Mouse (Mus musculus): ENCODE measurements around the gene Ddr1.

The Ddr1 gene

GRCm38 (mm10) chr17:35689936-35690645 is 14.3 kb downstream of the Ddr1 start:
- no peak for DNase-seq

- DNase-seq: no peak
Measured at GRCm38 (mm10) chr17:35688347-35689175, 15.9 kb downstream of the Ddr1 start.

- DNase-seq: no peak
Measured at GRCm38 (mm10) chr17:35685061-35685460, 19.4 kb downstream of the Ddr1 start.

- no peak for DNase-seq
Measured at GRCm38 (mm10) chr17:35681986-35682385, 22.4 kb downstream of the Ddr1 start.

GRCm38 (mm10) chr17:35680591-35680990 is 23.8 kb downstream of the Ddr1 start:
- no peak for DNase-seq

GRCm38 (mm10) chr17:35673416-35674035 is 30.9 kb downstream of the Ddr1 start, which contains the start of gene Gtf2h4:
Gene Gtf2h4 (minus strand): TSS chr17:35673739.
- peak; percentile 82 to 91 for DNase-seq

GRCm38 (mm10) chr17:35672527-35672926 is 31.9 kb downstream of the Ddr1 start:
- no peak for DNase-seq

GRCm38 (mm10) chr17:35671846-35672245 is 32.6 kb downstream of the Ddr1 start:
- no peak for DNase-seq

GRCm38 (mm10) chr17:35669731-35670130 is 34.7 kb downstream of the Ddr1 start:
- no peak for DNase-seq

- DNase-seq: peak; percentile 98 to 99
Measured at GRCm38 (mm10) chr17:35667334-35668065, 36.9 kb downstream of the Ddr1 start, which contains the start of gene Vars2. Gene Vars2 (minus strand): TSS chr17:35667592.

GRCm38 (mm10) chr17:35666851-35667256 is 37.6 kb downstream of the Ddr1 start:
- DNase-seq: no peak

GRCm38 (mm10) chr17:35665957-35666515 is 38.4 kb downstream of the Ddr1 start:
- DNase-seq: peak in 1 of 2 experiments; percentile 40

- DNase-seq: no peak
Measured at GRCm38 (mm10) chr17:35653086-35653485, 51.3 kb downstream of the Ddr1 start.

- no peak for DNase-seq
Measured at GRCm38 (mm10) chr17:35649429-35649828, 55.0 kb downstream of the Ddr1 start.

GRCm38 (mm10) chr17:35643609-35644236 is 60.7 kb downstream of the Ddr1 start, which contains the start of gene Mucl3:
Gene Mucl3 (minus strand): TSS chr17:35643695.
- no peak for DNase-seq

- no peak for DNase-seq
Measured at GRCm38 (mm10) chr17:35639352-35639751, 65.1 kb downstream of the Ddr1 start.

GRCm38 (mm10) chr17:35638475-35639190 is 65.8 kb downstream of the Ddr1 start:
- peak; percentile 34 to 60 for DNase-seq

- peak; percentile 32 to 66 for DNase-seq
Measured at GRCm38 (mm10) chr17:35636363-35636762, 68.1 kb downstream of the Ddr1 start.

GRCm38 (mm10) chr17:35635699-35636111 is 68.7 kb downstream of the Ddr1 start:
- DNase-seq: peak; percentile 82 to 86

- no peak for DNase-seq
Measured at GRCm38 (mm10) chr17:35635202-35635601, 69.2 kb downstream of the Ddr1 start.

GRCm38 (mm10) chr17:35633992-35634391 is 70.4 kb downstream of the Ddr1 start:
- DNase-seq: peak; percentile 32 to 56

All from cerebellum, postnatal 25 days (tissue).